Mouse (Mus musculus) thymus, adult 2 months (tissue): Measurements from ENCODE around the gene Pum1.

ENCODE experiments used
- CTCF ChIP-seq: fragments of 200-500 bp; IDR thresholded peaks from 2 replicates; pipeline ENCODE4 v1.5.1; 2012; ENCODE audit warnings: mild to moderate bottlenecking, control low read depth, low read length, moderate library complexity, borderline replicate concordance; ENCODE audit not compliant: control insufficient read depth, poor library complexity, insufficient read depth; ENCODE audit errors: extremely low read depth
- POLR2A ChIP-seq: fragments of 200-500 bp; IDR thresholded peaks from 2 replicates; pipeline ENCODE4 v1.6.1; 2012; ENCODE audit warnings: mild to moderate bottlenecking, low read length, control low read depth, moderate library complexity; ENCODE audit not compliant: control insufficient read depth, poor library complexity, insufficient read depth; ENCODE audit errors: extremely low read depth

DNA sequence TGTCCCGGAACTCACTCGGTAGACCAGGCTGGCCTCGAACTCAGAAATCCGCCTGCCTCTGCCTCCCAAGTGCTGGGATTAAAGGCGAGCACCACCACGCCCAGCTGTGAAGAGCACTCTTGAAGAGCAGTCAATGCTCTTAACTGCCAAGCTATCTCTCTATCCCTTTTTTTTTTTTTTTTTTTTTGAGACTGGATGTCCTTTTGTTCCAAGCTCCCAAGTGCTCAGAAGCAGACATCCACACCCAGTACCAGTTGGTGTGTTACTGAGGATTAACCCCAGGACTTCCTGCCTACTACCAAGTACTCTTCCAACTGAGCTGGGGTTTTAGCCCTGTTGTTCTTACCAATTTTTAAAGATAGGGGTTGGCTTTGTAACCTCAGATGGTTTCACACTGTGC lies 17.6 kb downstream of the Pum1 start:
- TF ChIP-seq POLR2A (no peak), CTCF (no peak)
